Mouse (Mus musculus) stomach, embryonic 15.5 days (tissue): ENCODE measurements at regions not wholly inside any gene's neighbourhood (a gene's known extent, or its start where the extent isn't known, plus 50 kb on each side); places are given as distances from the start of the nearest gene placed in this dataset.

Experiments
- ATAC-seq: fragments of 200-750 bp; cut with Nextera tagmentation; 2 replicates; pipeline ENCODE4 v1.8.0; 2017; ENCODE audit warnings: low read depth, moderate number of reproducible peaks, moderate TSS enrichment; ENCODE audit not compliant: insufficient read depth, low FRiP score
- H3K27ac ChIP-seq: fragments of 300-500 bp; sonication (generic); 2 replicates; pipeline ENCODE4 v1.5.1; 2015; ENCODE audit warnings: mild to moderate bottlenecking, inconsistent platforms
- H3K27me3 ChIP-seq: fragments of 300-500 bp; sonication (generic); replicated peaks from 2 replicates; pipeline ENCODE4 v1.6.1; 2015; ENCODE audit warnings: inconsistent platforms
- H3K36me3 ChIP-seq: fragments of 300-500 bp; sonication (generic); 2 replicates; pipeline ENCODE4 v1.6.1; 2015; ENCODE audit warnings: inconsistent platforms
- H3K4me1 ChIP-seq: fragments of 300-500 bp; sonication (generic); 2 replicates; pipeline ENCODE4 v1.6.1; 2015; ENCODE audit warnings: inconsistent platforms
- H3K4me2 ChIP-seq: fragments of 300-500 bp; sonication (generic); 2 replicates; pipeline ENCODE4 v1.6.1; 2015; ENCODE audit warnings: mild to moderate bottlenecking, inconsistent platforms
- H3K4me3 ChIP-seq: fragments of 300-500 bp; sonication (generic); replicated peaks from 2 replicates; pipeline ENCODE4 v1.5.1; 2015; ENCODE audit warnings: inconsistent platforms
- H3K9ac ChIP-seq: fragments of 300-500 bp; sonication (generic); 2 replicates; pipeline ENCODE4 v1.6.1; 2015; ENCODE audit warnings: inconsistent platforms
- H3K9me3 ChIP-seq: fragments of 300-500 bp; sonication (generic); 2 replicates; pipeline ENCODE4 v1.6.1; 2016; ENCODE audit warnings: inconsistent platforms
- WGBS: fragments of 180-500 bp; shearing (Covaris S2); methylation state at CpG from one replicate; pipeline ENCODE4 v1.1.7; 2015; 5-methylcytosine and 5-hydroxymethylcytosine counted together

GRCm38 (mm10) chr3:115817771-115818170 lies 69.9 kb upstream of the Dph5 start:
- no peak for ATAC-seq
- H3K9ac ChIP-seq: no peak overlapping the region
- no peaks in the 10 kb centered on the region for H3K9me3 ChIP-seq
- H3K4me3 ChIP-seq: no peak overlapping the region
- H3K4me1 ChIP-seq: no peaks in the 10 kb centered on the region
- no peak overlapping the region for H3K27ac ChIP-seq
- no peaks in the 10 kb centered on the region for H3K27me3 ChIP-seq
- H3K4me2 ChIP-seq: no peak overlapping the region
- 92% methylated on average over 5 of the region's 5 CpGs for WGBS
- no peaks in the 10 kb centered on the region for H3K36me3 ChIP-seq

- WGBS: 45% methylated on average over 7 of the region's 7 CpGs
- H3K9ac ChIP-seq: no peak overlapping the region
- H3K4me3 ChIP-seq: no peak overlapping the region
- H3K27ac ChIP-seq: no peak overlapping the region
- no peaks in the 10 kb centered on the region for H3K36me3 ChIP-seq
- H3K27me3 ChIP-seq: no peaks in the 10 kb centered on the region
- ATAC-seq: no peak
- H3K4me2 ChIP-seq: no peak overlapping the region
- no peaks in the 10 kb centered on the region for H3K9me3 ChIP-seq
- no peaks in the 10 kb centered on the region for H3K4me1 ChIP-seq
Measured at GRCm38 (mm10) chr3:115818734-115819133, 68.9 kb upstream of the Dph5 start.

- H3K27me3 ChIP-seq: no peaks in the 10 kb centered on the region
- no peak overlapping the region for H3K9ac ChIP-seq
- no peak overlapping the region for H3K4me3 ChIP-seq
- no peaks in the 10 kb centered on the region for H3K9me3 ChIP-seq
- no peaks in the 10 kb centered on the region for H3K36me3 ChIP-seq
- no peak for ATAC-seq
- no peaks in the 10 kb centered on the region for H3K4me1 ChIP-seq
- WGBS: 36% methylated on average over 7 of the region's 7 CpGs
- H3K27ac ChIP-seq: no peak overlapping the region
- no peak overlapping the region for H3K4me2 ChIP-seq
Measured at GRCm38 (mm10) chr3:115819401-115820138, 68.1 kb upstream of the Dph5 start.

- Histone ChIP-seq H3K27me3 (no peaks in the 10 kb centered on the region), H3K9me3 (no peaks in the 10 kb centered on the region), H3K4me1 (no peaks in the 10 kb centered on the region), H3K4me2 (no peak overlapping the region), H3K9ac (no peak overlapping the region), H3K4me3 (no peak overlapping the region), H3K27ac (no peak overlapping the region), H3K36me3 (no peaks in the 10 kb centered on the region)
- 37% methylated on average over 8 of the region's 8 CpGs for WGBS
- no peak for ATAC-seq
Measured at GRCm38 (mm10) chr3:115820139-115820481, 67.5 kb upstream of the Dph5 start.

GRCm38 (mm10) chr3:115821627-115822026 lies 66.0 kb upstream of the Dph5 start:
- Histone ChIP-seq H3K9me3 (no peaks in the 10 kb centered on the region), H3K4me2 (no peak overlapping the region), H3K4me3 (no peak overlapping the region), H3K4me1 (no peaks in the 10 kb centered on the region), H3K27me3 (no peaks in the 10 kb centered on the region), H3K9ac (no peak overlapping the region), H3K27ac (no peak overlapping the region), H3K36me3 (no peaks in the 10 kb centered on the region)
- no peak for ATAC-seq
- WGBS: 85% methylated on average over 2 of the region's 2 CpGs

GRCm38 (mm10) chr3:115822491-115822890 lies 65.1 kb upstream of the Dph5 start:
- H3K4me3 ChIP-seq: no peak overlapping the region
- ATAC-seq: no peak
- 54% methylated on average over 6 of the region's 6 CpGs for WGBS
- no peaks in the 10 kb centered on the region for H3K27me3 ChIP-seq
- H3K27ac ChIP-seq: no peak overlapping the region
- H3K4me1 ChIP-seq: no peaks in the 10 kb centered on the region
- H3K4me2 ChIP-seq: no peak overlapping the region
- no peaks in the 10 kb centered on the region for H3K36me3 ChIP-seq
- H3K9ac ChIP-seq: no peak overlapping the region
- no peaks in the 10 kb centered on the region for H3K9me3 ChIP-seq

- H3K4me1 ChIP-seq: no peaks in the 10 kb centered on the region
- no peak overlapping the region for H3K4me2 ChIP-seq
- H3K36me3 ChIP-seq: no peaks in the 10 kb centered on the region
- H3K9ac ChIP-seq: no peak overlapping the region
- H3K27ac ChIP-seq: no peak overlapping the region
- H3K4me3 ChIP-seq: no peak overlapping the region
- no peak for ATAC-seq
- no peaks in the 10 kb centered on the region for H3K27me3 ChIP-seq
- 83% methylated on average over 5 of the region's 5 CpGs for WGBS
- H3K9me3 ChIP-seq: no peaks in the 10 kb centered on the region
Measured at GRCm38 (mm10) chr3:115823741-115824140, 63.9 kb upstream of the Dph5 start.

- no peak for ATAC-seq
- H3K4me3 ChIP-seq: no peak overlapping the region
- H3K27ac ChIP-seq: no peak overlapping the region
- no peaks in the 10 kb centered on the region for H3K4me1 ChIP-seq
- no peaks in the 10 kb centered on the region for H3K36me3 ChIP-seq
- no peaks in the 10 kb centered on the region for H3K9me3 ChIP-seq
- WGBS: 41% methylated on average over 2 of the region's 2 CpGs
- H3K9ac ChIP-seq: no peak overlapping the region
- H3K27me3 ChIP-seq: no peaks in the 10 kb centered on the region
- H3K4me2 ChIP-seq: no peak overlapping the region
Measured at GRCm38 (mm10) chr3:115824792-115825191, 62.8 kb upstream of the Dph5 start.

GRCm38 (mm10) chr3:115835381-115835780 lies 52.3 kb upstream of the Dph5 start:
- Histone ChIP-seq H3K9me3 (no peaks in the 10 kb centered on the region), H3K9ac (no peak overlapping the region), H3K27ac (no peak overlapping the region), H3K4me3 (no peak overlapping the region), H3K4me2 (no peak overlapping the region), H3K27me3 (no peaks in the 10 kb centered on the region), H3K4me1 (no peaks in the 10 kb centered on the region), H3K36me3 (no peaks in the 10 kb centered on the region)
- no peak for ATAC-seq

- Histone ChIP-seq H3K27ac (no peak overlapping the region), H3K4me1 (no peaks in the 10 kb centered on the region), H3K27me3 (no peaks in the 10 kb centered on the region), H3K4me3 (no peak overlapping the region), H3K4me2 (no peak overlapping the region), H3K9me3 (no peaks in the 10 kb centered on the region), H3K9ac (no peak overlapping the region), H3K36me3 (no peaks in the 10 kb centered on the region)
- WGBS: 83% methylated on average over 1 of the region's 1 CpGs
- ATAC-seq: no peak
Measured at GRCm38 (mm10) chr3:115837617-115838216, 49.9 kb upstream of the Dph5 start.
